Mouse (Mus musculus) adrenal gland, adult 18-20 months (tissue): ENCODE measurements at regions not wholly inside any gene's neighbourhood (a gene's known extent, or its start where the extent isn't known, plus 50 kb on each side); places are given as distances from the start of the nearest gene placed in this dataset.

Experiments
- DNase-seq, 2 experiments: peaks; one replicate each; pipeline ENCODE4 v3.0.0; 2021 to 2022; ENCODE audit warnings: low spot score in 2 of 2

GRCm38 (mm10) chr13:118849541-118849940 lies 179.9 kb downstream of the Fgf10 start:
- DNase-seq: no peak

- no peak for DNase-seq
Measured at GRCm38 (mm10) chr13:118850708-118851107, 181.1 kb downstream of the Fgf10 start.

GRCm38 (mm10) chr13:118886339-118886810 lies 216.8 kb downstream of the Fgf10 start:
- DNase-seq: no peak

- DNase-seq: no peak
Measured at GRCm38 (mm10) chr13:118895079-118895478, 225.5 kb downstream of the Fgf10 start.

- DNase-seq: no peak
Measured at GRCm38 (mm10) chr13:118901950-118902349, 232.4 kb downstream of the Fgf10 start.

GRCm38 (mm10) chr13:118910351-118910750 lies 240.8 kb downstream of the Fgf10 start:
- no peak for DNase-seq

- no peak for DNase-seq
Measured at GRCm38 (mm10) chr13:118940786-118941185, 271.2 kb downstream of the Fgf10 start.

GRCm38 (mm10) chr13:118966120-118966676 lies 296.6 kb downstream of the Fgf10 start:
- DNase-seq: no peak

GRCm38 (mm10) chr13:118967707-118968106 lies 298.1 kb downstream of the Fgf10 start:
- DNase-seq: no peak

GRCm38 (mm10) chr13:118975008-118975407 lies 305.4 kb downstream of the Fgf10 start:
- DNase-seq: no peak

- no peak for DNase-seq
Measured at GRCm38 (mm10) chr13:118975519-118975918, 305.9 kb downstream of the Fgf10 start.

GRCm38 (mm10) chr13:118979505-118979904 lies 309.9 kb downstream of the Fgf10 start:
- no peak for DNase-seq

- DNase-seq: no peak
Measured at GRCm38 (mm10) chr13:118981196-118981810, 311.7 kb downstream of the Fgf10 start.

- no peak for DNase-seq
Measured at GRCm38 (mm10) chr13:118985285-118985684, 315.7 kb downstream of the Fgf10 start.

GRCm38 (mm10) chr13:119025305-119025975 lies 355.8 kb downstream of the Fgf10 start:
- no peak for DNase-seq

- no peak for DNase-seq
Measured at GRCm38 (mm10) chr13:119039616-119040015, 370.0 kb downstream of the Fgf10 start.

GRCm38 (mm10) chr13:119045112-119045511 lies 375.5 kb downstream of the Fgf10 start:
- DNase-seq: no peak

- no peak for DNase-seq
Measured at GRCm38 (mm10) chr13:119068745-119069580, 359.4 kb upstream of the Paip1 start.

GRCm38 (mm10) chr13:119069581-119069936 lies 358.8 kb upstream of the Paip1 start:
- no peak for DNase-seq

- DNase-seq: no peak
Measured at GRCm38 (mm10) chr13:119079243-119079642, 349.2 kb upstream of the Paip1 start.

GRCm38 (mm10) chr13:119081691-119082090 lies 346.7 kb upstream of the Paip1 start:
- DNase-seq: no peak

- no peak for DNase-seq
Measured at GRCm38 (mm10) chr13:119117906-119118305, 310.5 kb upstream of the Paip1 start.
